Mouse (Mus musculus) midbrain, embryonic 16.5 days (tissue): Measurements from ENCODE around the gene Wdfy1. TPM values are rescaled to one million over a fixed set of nuclear protein-coding genes. Genes with fewer than 3 reads are reported as not detected.

ENCODE experiments used
- ATAC-seq: fragments of 200-750 bp; cut with Nextera tagmentation; 2 replicates; pipeline ENCODE4 v1.8.0; 2017; ENCODE audit warnings: moderate TSS enrichment
- H3K27ac ChIP-seq: fragments of 300-500 bp; sonication (generic); 2 replicates; pipeline ENCODE4 v1.5.1; 2014; ENCODE audit warnings: mild to moderate bottlenecking, low read length, mixed read lengths
- H3K27me3 ChIP-seq: fragments of 300-500 bp; sonication (generic); 2 replicates; pipeline ENCODE4 v1.6.1; 2014; ENCODE audit warnings: low read depth, low read length, mixed read lengths; ENCODE audit not compliant: control insufficient read depth, insufficient read depth
- H3K36me3 ChIP-seq: fragments of 300-500 bp; sonication (generic); 2 replicates; pipeline ENCODE4 v1.6.1; 2014; ENCODE audit warnings: mild to moderate bottlenecking, low read length, moderate library complexity, mixed read lengths; ENCODE audit not compliant: control insufficient read depth, insufficient read depth
- H3K4me1 ChIP-seq: fragments of 300-500 bp; sonication (generic); 2 replicates; pipeline ENCODE4 v1.6.1; 2014; ENCODE audit warnings: mild to moderate bottlenecking, low read length, mixed read lengths; ENCODE audit not compliant: control insufficient read depth, insufficient read depth
- H3K4me2 ChIP-seq: fragments of 300-500 bp; sonication (generic); 2 replicates; pipeline ENCODE4 v1.6.1; 2014; ENCODE audit warnings: mild to moderate bottlenecking, low read length, mixed read lengths
- H3K4me3 ChIP-seq: fragments of 300-500 bp; sonication (generic); 2 replicates; pipeline ENCODE4 v1.5.1; 2014; ENCODE audit warnings: low read depth, mild to moderate bottlenecking, low read length, moderate library complexity, mixed read lengths
- H3K9ac ChIP-seq: fragments of 300-500 bp; sonication (generic); 2 replicates; pipeline ENCODE4 v1.6.1; 2014; ENCODE audit warnings: low read depth, low read length, mixed read lengths
- H3K9me3 ChIP-seq: fragments of 300-500 bp; sonication (generic); replicated peaks from 2 replicates; pipeline ENCODE4 v1.6.1; 2014; ENCODE audit warnings: mild to moderate bottlenecking, low read length, mixed read lengths; ENCODE audit not compliant: control insufficient read depth, poor library complexity, severe bottlenecking
- WGBS: fragments of 180-500 bp; shearing (Covaris S2); extraction: QIAGEN DNeasy Blood & Tissue Kit; methylation state at CpG from one replicate; pipeline ENCODE4 v1.1.7; 2014; 5-methylcytosine and 5-hydroxymethylcytosine counted together
- polyA plus RNA-seq: library from polyadenylated mRNA; unstranded; fragments of >200 nt; fragmentation: Nextera tagmentation; extraction: Ambion mirVana; gene quantifications from 2 replicates; pipeline ENCODE4 v1.2.1, GENCODE M21; 2015

Gene Wdfy1
- polyA plus RNA-seq, 1 experiment from 2014 or later, result 137 TPM

- 0 out of 2 replicates have a peak, but pooled peaks cover 3% of the 10 kb centered on the region for H3K4me1 ChIP-seq
Measured at GRCm38 (mm10) chr1:79692482-79692881, 83.5 kb downstream of the Wdfy1 start.

GRCm38 (mm10) chr1:79687254-79687653 lies 88.7 kb downstream of the Wdfy1 start:
- ATAC-seq, result no peak

More at GRCm38 (mm10) chr1:79692482-79692881, 83.5 kb downstream of the Wdfy1 start:
- no peaks in the 10 kb centered on the region for H3K36me3 ChIP-seq
- no peak overlapping the region for H3K9ac ChIP-seq
- H3K4me2 ChIP-seq, result no peak overlapping the region
- H3K9me3 ChIP-seq, result no peaks in the 10 kb centered on the region; the same call in 1 of the 2 replicates
- no peak overlapping the region for H3K27ac ChIP-seq
- no peak overlapping the region for H3K4me3 ChIP-seq
- WGBS, result 88% methylated on average over 3 of the region's 3 CpGs
- no peak for ATAC-seq
- no peaks in the 10 kb centered on the region for H3K27me3 ChIP-seq

GRCm38 (mm10) chr1:79684027-79684426 lies 91.9 kb downstream of the Wdfy1 start:
- no peaks in the 10 kb centered on the region for H3K36me3 ChIP-seq
- no peak overlapping the region for H3K9ac ChIP-seq
- H3K27ac ChIP-seq, result no peak overlapping the region
- 0 out of 2 replicates have a peak, but pooled peaks cover 2% of the 10 kb centered on the region for H3K27me3 ChIP-seq
- no peak overlapping the region for H3K4me3 ChIP-seq
- H3K4me1 ChIP-seq, result no peaks in the 10 kb centered on the region
- ATAC-seq, result no peak
- no peaks in the 10 kb centered on the region; the same call in 1 of the 2 replicates for H3K9me3 ChIP-seq
- no peak overlapping the region for H3K4me2 ChIP-seq

More at GRCm38 (mm10) chr1:79687254-79687653, 88.7 kb downstream of the Wdfy1 start:
- H3K36me3 ChIP-seq, result no peaks in the 10 kb centered on the region
- 74% methylated on average over 1 of the region's 1 CpGs for WGBS
- H3K4me2 ChIP-seq, result no peak overlapping the region
- H3K9ac ChIP-seq, result no peak overlapping the region
- 0 out of 2 replicates have a peak, but pooled peaks cover 2% of the 10 kb centered on the region for H3K27me3 ChIP-seq
- H3K9me3 ChIP-seq, result no peaks in the 10 kb centered on the region; the same call in 1 of the 2 replicates
- no peak overlapping the region for H3K4me3 ChIP-seq
- H3K4me1 ChIP-seq, result no peaks in the 10 kb centered on the region
- no peak overlapping the region for H3K27ac ChIP-seq

- 19% methylated on average over 5 of the region's 5 CpGs for WGBS
- Histone ChIP-seq H3K36me3 (no peaks in the 10 kb centered on the region), H3K27ac (no peak overlapping the region), H3K9ac (no peak overlapping the region), H3K4me1 (no peaks in the 10 kb centered on the region), H3K4me2 (no peak overlapping the region), H3K27me3 (0 out of 2 replicates have a peak, but pooled peaks cover 2% of the 10 kb centered on the region), H3K4me3 (no peak overlapping the region), H3K9me3 (no peaks in the 10 kb centered on the region; the same call in 1 of the 2 replicates)
- ATAC-seq, result no peak
Measured at GRCm38 (mm10) chr1:79682936-79683335, 93.0 kb downstream of the Wdfy1 start.

- no peaks in the 10 kb centered on the region for H3K4me1 ChIP-seq
- ATAC-seq, result no peak
- H3K4me3 ChIP-seq, result no peak overlapping the region
- no peaks in the 10 kb centered on the region for H3K36me3 ChIP-seq
- H3K9me3 ChIP-seq, result no peaks in the 10 kb centered on the region
- H3K27me3 ChIP-seq, result 0 out of 2 replicates have a peak, but pooled peaks cover 2% of the 10 kb centered on the region
- H3K9ac ChIP-seq, result no peak overlapping the region
- H3K4me2 ChIP-seq, result no peak overlapping the region
- 91% methylated on average over 3 of the region's 3 CpGs for WGBS
- no peak overlapping the region for H3K27ac ChIP-seq
Measured at GRCm38 (mm10) chr1:79680777-79681176, 95.2 kb downstream of the Wdfy1 start.

GRCm38 (mm10) chr1:79678117-79678684 lies 97.7 kb downstream of the Wdfy1 start:
- Histone ChIP-seq H3K9ac (no peak overlapping the region), H3K4me2 (no peak overlapping the region), H3K27ac (no peak overlapping the region), H3K4me3 (no peak overlapping the region), H3K36me3 (no peaks in the 10 kb centered on the region), H3K9me3 (no peaks in the 10 kb centered on the region), H3K27me3 (peaks cover 5% of the 10 kb centered on the region), H3K4me1 (no peaks in the 10 kb centered on the region)
- no peak for ATAC-seq
- whole genome bisulfite sequencing, result 87% methylated on average over 8 of the region's 8 CpGs

GRCm38 (mm10) chr1:79675716-79676115 lies 100.2 kb downstream of the Wdfy1 start:
- ATAC-seq, result no peak
- Histone ChIP-seq H3K4me2 (no peak overlapping the region), H3K4me3 (no peak overlapping the region), H3K27ac (no peak overlapping the region), H3K9me3 (no peaks in the 10 kb centered on the region), H3K9ac (no peak overlapping the region), H3K36me3 (no peaks in the 10 kb centered on the region), H3K27me3 (peaks cover 15% of the 10 kb centered on the region), H3K4me1 (peaks cover 9% of the 10 kb centered on the region)
- WGBS, result 67% methylated on average over 4 of the region's 4 CpGs

- Histone ChIP-seq H3K4me2 (peak within 1 kb of the TSS; percentile 98), H3K4me3 (peak within 1 kb of the TSS; percentile 59), H3K27me3 (peaks cover 22% of the 10 kb centered on the region), H3K4me1 (peaks cover 9% of the 10 kb centered on the region), H3K9ac (peak within 1 kb of the TSS; percentile 71), H3K27ac (no peak within 1 kb of the TSS), H3K36me3 (no peaks in the 10 kb centered on the region), H3K9me3 (no peaks in the 10 kb centered on the region)
- under 1% methylated on average over 51 of the region's 51 CpGs for WGBS
- ATAC-seq, result peak; percentile 93
Measured at GRCm38 (mm10) chr1:79671543-79672337, 104.2 kb downstream of the Wdfy1 start, which contains the start of gene Ap1s3. Ap1s3 (minus strand) TSS chr1:79671972.

GRCm38 (mm10) chr1:79671196-79671542 lies 104.8 kb downstream of the Wdfy1 start:
- H3K36me3 ChIP-seq, result no peaks in the 10 kb centered on the region
- ATAC-seq, result peak; percentile 8; the same call in 1 of the 2 replicates
- peaks cover 9% of the 10 kb centered on the region for H3K4me1 ChIP-seq
- peak overlapping the region; percentile 98 for H3K4me2 ChIP-seq
- H3K27me3 ChIP-seq, result peaks cover 22% of the 10 kb centered on the region
- peak overlapping the region; percentile 71 for H3K9ac ChIP-seq
- WGBS, result 1% methylated on average over 11 of the region's 11 CpGs
- peak overlapping the region; percentile 59 for H3K4me3 ChIP-seq
- H3K27ac ChIP-seq, result no peak overlapping the region
- H3K9me3 ChIP-seq, result no peaks in the 10 kb centered on the region
